13 mouse cellular contexts compared by ENCODE assay signal in the genomic region with DNA sequence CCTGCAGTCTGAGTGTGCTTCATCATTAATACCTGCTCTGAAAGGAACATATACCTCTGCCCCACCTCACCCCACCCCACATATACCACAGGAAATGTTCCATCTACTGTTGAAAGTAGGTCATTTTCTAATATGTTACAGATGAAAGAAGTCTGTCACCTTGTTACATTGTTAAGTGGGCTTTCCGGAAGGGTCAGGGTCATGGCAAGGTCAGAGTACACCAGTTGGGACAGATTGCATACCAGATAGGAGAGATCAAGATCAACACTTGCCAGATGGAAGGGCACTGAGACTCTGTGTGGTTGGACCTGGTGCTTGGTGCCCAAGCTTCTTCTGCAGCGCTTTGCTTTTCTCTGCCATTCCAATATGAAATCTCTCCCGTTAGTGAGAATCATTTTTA.
"Had no signal": no experiment of that assay in that cellular context is flagged by ENCODE, and none has a peak within 500 bp of the region (broad histone marks: within the 10 kb centered on the region; RNA-seq: fewer than 3 reads in every experiment).

No protein-coding gene starts in this region.

- DNase-seq: lung, adult 18-20 months; lung, embryonic 14.5 days; lung, postnatal 10 days; lung, postnatal 4 days; midbrain, embryonic 14.5 days; retina, postnatal 1 day; right cerebral cortex, adult 18-20 months; right cerebral cortex, postnatal 25 days; right cerebral cortex, postnatal 4 days; spleen, adult 18-20 months; thymus, adult 18-20 months; thymus, postnatal 14 days; thymus, postnatal 36 days had no signal
